Mouse (Mus musculus): ENCODE measurements around the gene Phex.

- no peak for TF ChIP-seq CTCF (IDR thresholded peaks at IDR 0.05; ENCODE audit: low read depth)
- TF ChIP-seq EP300 (IDR thresholded peaks at IDR 0.05; ENCODE audit: low read depth): no peak
Measured at GRCm38 (mm10) chrX:157419451-157419850, 4.3 kb upstream of the Phex start.
